Mouse (Mus musculus) bone marrow macrophage, adult 2 months (primary cell): ENCODE measurements around the gene Iqch.

Source experiments
- CTCF ChIP-seq: IDR thresholded peaks from 2 replicates; pipeline ENCODE4 v1.5.1; 2012; ENCODE audit warnings: low read depth, mild to moderate bottlenecking, low read length, moderate library complexity
- POLR2A ChIP-seq: IDR thresholded peaks from 2 replicates; pipeline ENCODE4 v1.6.1; 2012; ENCODE audit warnings: mild to moderate bottlenecking, low read depth, low read length, borderline replicate concordance

- no peak for TF ChIP-seq CTCF
- no peak for TF ChIP-seq POLR2A
These were observed 17.0 kb downstream of the Iqch start for GRCm38 (mm10) chr9:63585251-63585650.
